Mouse (Mus musculus) adrenal gland, postnatal 4 days (tissue): Measurements from ENCODE around the gene Capn3. TPM values are rescaled to one million over a fixed set of nuclear protein-coding genes. Genes with fewer than 3 reads are reported as not detected.

Experiments
- total RNA-seq, 2 experiments: library from RNA; stranded (reverse); gene quantifications; 2 replicates each; pipeline ENCODE4 v1.2.3; 2021

Capn3 gene
- total RNA-seq, 2 experiments from 2014 or later = 1.1 to 2.0 TPM

Other genes with a start within 250 kb of the Capn3 start
- 1 to 10 TPM; 2.2 to 2.9 TPM for gene Pla2g4e, start 210.7 kb upstream of the Capn3 start, total RNA-seq
- under 1 TPM in 1 of 2 experiments, not detected in 1; 0.28 TPM for gene Pla2g4d, start 166.8 kb upstream of the Capn3 start, total RNA-seq
- gene Pla2g4f, start 141.9 kb upstream of the Capn3 start, total RNA-seq = not detected
- gene Vps39, start 102.9 kb upstream of the Capn3 start, total RNA-seq = 10 to 100 TPM; 54.2 to 55.8 TPM
- gene Ganc, start 52.1 kb upstream of the Capn3 start, total RNA-seq = 10 to 100 TPM; 27.6 to 29.0 TPM
- gene Tmem87a, start 51.9 kb upstream of the Capn3 start, total RNA-seq = 10 to 100 TPM; 45.4 to 47.2 TPM
- gene Zfp106, start 107.8 kb downstream of the Capn3 start, total RNA-seq = 100 to 1,000 TPM; 104 TPM
- 10 to 100 TPM; 51.7 to 60.1 TPM for gene Snap23, start 111.7 kb downstream of the Capn3 start, total RNA-seq
- gene Haus2, start 153.4 kb downstream of the Capn3 start, total RNA-seq = 10 to 100 TPM; 20.6 to 24.1 TPM
- 10 to 100 TPM; 17.3 to 21.9 TPM for gene Lrrc57, start 153.5 kb downstream of the Capn3 start, total RNA-seq
- gene Stard9, start 173.1 kb downstream of the Capn3 start, total RNA-seq = 10 to 100 TPM; 23.7 to 26.2 TPM